Mouse (Mus musculus) embryonic facial prominence, embryonic 12.5 days (tissue): Measurements from ENCODE around the gene Vamp4. TPM values are rescaled to one million over a fixed set of nuclear protein-coding genes. Genes with fewer than 3 reads are reported as not detected.

Experiments used
- polyA plus RNA-seq: library from polyadenylated mRNA; unstranded; fragments of >200 nt; fragmentation: Nextera tagmentation; extraction: Ambion mirVana; gene quantifications from 2 replicates; pipeline ENCODE4 v1.2.1, GENCODE M21; 2016

Vamp4 gene
- polyA plus RNA-seq, 1 experiment from 2014 or later, result 77.0 TPM

Other genes starting within 250 kb of the Vamp4 start
- gene Dnm3, start 92.5 kb upstream of the Vamp4 start, polyA plus RNA-seq, result 18.5 and 21.1 TPM in 2 replicates
- gene Mettl13, start 22.0 kb upstream of the Vamp4 start, polyA plus RNA-seq, result 30.2 and 32.6 TPM in 2 replicates
- gene Myoc, start 68.6 kb downstream of the Vamp4 start, polyA plus RNA-seq, result not detected in 2 replicates
- gene Myocos, start 87.7 kb downstream of the Vamp4 start, polyA plus RNA-seq, result not detected in 2 replicates
- gene Prrc2c, start 170.0 kb downstream of the Vamp4 start, polyA plus RNA-seq, result 172 and 179 TPM in 2 replicates
- gene Fmo4, start 243.5 kb downstream of the Vamp4 start, polyA plus RNA-seq, result 0.19 and 0.36 TPM in 2 replicates